ENCODE assay signal across 11 mouse cellular contexts in the genomic region with DNA sequence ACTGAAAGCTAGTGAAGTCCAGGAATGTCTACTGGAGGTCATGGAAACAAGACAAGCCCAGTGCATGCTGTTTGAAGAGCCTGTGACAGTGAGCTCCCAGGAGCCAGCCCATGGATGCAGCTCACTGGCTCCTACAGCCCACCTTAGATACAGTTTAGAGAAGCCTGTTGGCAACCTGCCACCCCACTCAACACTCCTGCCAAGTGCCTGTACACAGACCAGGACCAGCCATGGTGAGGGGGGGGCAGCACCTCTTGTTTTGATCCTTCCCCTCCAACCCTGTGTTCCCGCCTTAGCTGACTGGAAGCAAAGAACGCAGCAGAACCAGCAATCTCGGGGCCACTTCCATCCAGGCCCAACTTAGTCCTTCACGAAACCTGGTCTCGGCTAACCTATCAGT. TPM values are rescaled to one million over a fixed set of nuclear protein-coding genes. Genes with fewer than 3 reads are reported as not detected.
A peak's percentile ranks its signal among the peaks of the same experiment; 100 is the strongest.
DNase-seq lines count a peak whose midpoint lies in the region; ATAC-seq and TF ChIP-seq lines count a peak whose summit lies in the region.
"Had no signal": no experiment of that assay in that cellular context is flagged by ENCODE, and none has a peak within 500 bp of the region (broad histone marks: within the 10 kb centered on the region; RNA-seq: fewer than 3 reads in every experiment).

No protein-coding gene starts in this region.

- WGBS in liver, embryonic 12.5 days (ENCODE audit: insufficient replicate concordance) = 85% methylated on average over 5 of the region's 5 CpGs
- 22% methylated on average over 5 of the region's 5 CpGs for WGBS in heart, postnatal 0 days

- H3K36me3 ChIP-seq in liver, embryonic 12.5 days = peaks cover 71% of the 10 kb centered on the region
- H3K36me3 ChIP-seq in heart, postnatal 0 days (replicated peaks; ENCODE audit: control insufficient read depth, insufficient read depth, low read length) = peaks cover 51% of the 10 kb centered on the region
- H3K36me3 ChIP-seq: forebrain, embryonic 15.5 days had no signal

- DNase-seq in heart, adult 11 months = peak; percentile 91
- no peak for DNase-seq in heart, adult 8-10 months (ENCODE audit: low spot score)
- no peak for DNase-seq in liver
- DNase-seq in cerebellum, adult 9-11 months = peak; percentile 53
- peak; percentile 75 for DNase-seq in heart, postnatal 0 days (ENCODE audit: low spot score)
- no peak for DNase-seq in adrenal gland, postnatal 14 days
- no peak for DNase-seq in layer of hippocampus, adult 8-10 months (ENCODE audit: low spot score in 2 of 2)
- DNase-seq: kidney, adult 9 months had no signal

- no peak overlapping the region for H3K4me3 ChIP-seq in liver, embryonic 12.5 days
- no peak overlapping the region for H3K4me3 ChIP-seq in heart, postnatal 0 days (ENCODE audit: low read depth, low read length)
- H3K4me3 ChIP-seq: forebrain, embryonic 15.5 days had no signal

- H3K27ac ChIP-seq in liver, embryonic 12.5 days = 0 out of 2 replicates have a peak overlapping the region, but pooled peaks have one; percentile 18
- peak overlapping the region; percentile 82 for H3K27ac ChIP-seq in heart, postnatal 0 days (ENCODE audit: low read depth)
- H3K27ac ChIP-seq: forebrain, embryonic 15.5 days had no signal

- no peak for ATAC-seq in liver, embryonic 12.5 days
- ATAC-seq in heart, postnatal 0 days (ENCODE audit: insufficient read depth, low read depth) = peak; percentile 75
- ATAC-seq: forebrain, embryonic 15.5 days had no signal

- no peaks in the 10 kb centered on the region for H3K27me3 ChIP-seq in liver, embryonic 12.5 days (replicated peaks)
- no peaks in the 10 kb centered on the region for H3K27me3 ChIP-seq in heart, postnatal 0 days (ENCODE audit: control insufficient read depth, insufficient read depth, low read length)
- H3K27me3 ChIP-seq: forebrain, embryonic 15.5 days had no signal

- H3K9ac ChIP-seq in liver, embryonic 12.5 days = no peak overlapping the region
- H3K9ac ChIP-seq in heart, postnatal 0 days (replicated peaks; ENCODE audit: low read depth, low read length) = 0 out of 2 replicates have a peak overlapping the region, but pooled peaks have one; percentile 21
- H3K9ac ChIP-seq: forebrain, embryonic 15.5 days had no signal

- no peaks in the 10 kb centered on the region for H3K9me3 ChIP-seq in liver, embryonic 12.5 days (replicated peaks)
- no peaks in the 10 kb centered on the region for H3K9me3 ChIP-seq in heart, postnatal 0 days (replicated peaks; ENCODE audit: control insufficient read depth, low read length)
- H3K9me3 ChIP-seq: forebrain, embryonic 15.5 days had no signal

- TF ChIP-seq CTCF in heart, postnatal 0 days (IDR thresholded peaks at IDR 0.05; ENCODE audit: low read depth) = no peak

- TF ChIP-seq EP300 in heart, postnatal 0 days (IDR thresholded peaks at IDR 0.05; ENCODE audit: low read depth) = 0 out of 2 replicates have a peak, but pooled peaks have one; percentile 48

- H3K4me2 ChIP-seq in liver, embryonic 12.5 days = no peak overlapping the region
- H3K4me2 ChIP-seq in heart, postnatal 0 days (ENCODE audit: low read depth, low read length) = no peak overlapping the region
- H3K4me2 ChIP-seq: forebrain, embryonic 15.5 days had no signal

- peaks cover 74% of the 10 kb centered on the region for H3K4me1 ChIP-seq in liver, embryonic 12.5 days
- H3K4me1 ChIP-seq in heart, postnatal 0 days (ENCODE audit: control insufficient read depth, insufficient read depth) = peaks cover 56% of the 10 kb centered on the region

RNA-seq across cellular contexts. Expression of gene Pnkd, which starts 5.4 kb away (rescaled TPM):
- 100 to 1,000 TPM; 125 to 142 (median 135) TPM for total RNA-seq in heart, adult 8-10 months (2022)
- polyA plus RNA-seq in liver, embryonic 12.5 days (2016; fragmentation: Nextera tagmentation; extraction: Ambion mirVana) = 45.7 and 48.7 TPM in 2 replicates
- total RNA-seq in heart, postnatal 0 days (2014; rRNA removed; ENCODE audit: low replicate concordance) = 221 and 310 TPM in 2 replicates
- 345 and 362 TPM in 2 replicates for polyA plus RNA-seq in heart, postnatal 0 days (2015; fragmentation: Nextera tagmentation; extraction: Ambion mirVana)
- total RNA-seq in adrenal gland, postnatal 14 days (2021) = 111 and 115 TPM in 2 replicates
- total RNA-seq in layer of hippocampus, adult 8-10 months (2022) = 100 to 1,000 TPM; 170 to 190 (median 177) TPM

RNA-seq across cellular contexts. Expression of gene Aamp, which starts 5.6 kb away (rescaled TPM):
- 100 to 1,000 TPM in 2 of 4 experiments, 10 to 100 TPM in 2; 95.4 to 107 (median 99.6) TPM for total RNA-seq in heart, adult 8-10 months (2022)
- 119 and 120 TPM in 2 replicates for polyA plus RNA-seq in liver, embryonic 12.5 days (2016; fragmentation: Nextera tagmentation; extraction: Ambion mirVana)
- total RNA-seq in heart, postnatal 0 days (2014; rRNA removed; ENCODE audit: low replicate concordance) = 125 and 146 TPM in 2 replicates
- 162 and 165 TPM in 2 replicates for polyA plus RNA-seq in heart, postnatal 0 days (2015; fragmentation: Nextera tagmentation; extraction: Ambion mirVana)
- total RNA-seq in adrenal gland, postnatal 14 days (2021) = 155 and 165 TPM in 2 replicates
- 100 to 1,000 TPM; 150 to 159 (median 154) TPM for total RNA-seq in layer of hippocampus, adult 8-10 months (2022)

RNA-seq across cellular contexts. Expression of gene Gpbar1, which starts 11.8 kb away (rescaled TPM):
- not detected for total RNA-seq in heart, adult 8-10 months (2022)
- 1.2 and 1.5 TPM in 2 replicates for polyA plus RNA-seq in liver, embryonic 12.5 days (2016; fragmentation: Nextera tagmentation; extraction: Ambion mirVana)
- 0.27 TPM in 1 of 2 replicates, not detected in the other for total RNA-seq in heart, postnatal 0 days (2014; rRNA removed; ENCODE audit: low replicate concordance)
- polyA plus RNA-seq in heart, postnatal 0 days (2015; fragmentation: Nextera tagmentation; extraction: Ambion mirVana) = 0.22 and 0.33 TPM in 2 replicates
- not detected in 2 replicates for total RNA-seq in adrenal gland, postnatal 14 days (2021)
- not detected for total RNA-seq in layer of hippocampus, adult 8-10 months (2022)
- total RNA-seq: left cerebral cortex, adult 8-10 months had no signal
- polyA plus RNA-seq: forebrain, embryonic 15.5 days had no signal

RNA-seq across cellular contexts. Expression of gene Tmbim1, which starts 15.3 kb away (rescaled TPM):
- 10 to 100 TPM; 40.4 to 45.1 (median 44.2) TPM for total RNA-seq in heart, adult 8-10 months (2022)
- 17.5 and 18.6 TPM in 2 replicates for polyA plus RNA-seq in liver, embryonic 12.5 days (2016; fragmentation: Nextera tagmentation; extraction: Ambion mirVana)
- 55.7 and 100 TPM in 2 replicates for total RNA-seq in heart, postnatal 0 days (2014; rRNA removed; ENCODE audit: low replicate concordance)
- polyA plus RNA-seq in heart, postnatal 0 days (2015; fragmentation: Nextera tagmentation; extraction: Ambion mirVana) = 41.6 and 44.9 TPM in 2 replicates
- 66.7 and 82.3 TPM in 2 replicates for total RNA-seq in adrenal gland, postnatal 14 days (2021)
- 10 to 100 TPM; 24.9 to 37.2 (median 33.3) TPM for total RNA-seq in layer of hippocampus, adult 8-10 months (2022)

RNA-seq across cellular contexts. Expression of gene Arpc2, which starts 54.3 kb away (rescaled TPM):
- 100 to 1,000 TPM; 111 to 149 (median 137) TPM for total RNA-seq in heart, adult 8-10 months (2022)
- 268 and 269 TPM in 2 replicates for polyA plus RNA-seq in liver, embryonic 12.5 days (2016; fragmentation: Nextera tagmentation; extraction: Ambion mirVana)
- total RNA-seq in heart, postnatal 0 days (2014; rRNA removed; ENCODE audit: low replicate concordance) = 149 and 180 TPM in 2 replicates
- 374 and 375 TPM in 2 replicates for polyA plus RNA-seq in heart, postnatal 0 days (2015; fragmentation: Nextera tagmentation; extraction: Ambion mirVana)
- 177 and 194 TPM in 2 replicates for total RNA-seq in adrenal gland, postnatal 14 days (2021)
- total RNA-seq in layer of hippocampus, adult 8-10 months (2022) = 100 to 1,000 TPM; 324 to 350 (median 341) TPM

Comparison
In these comparisons a context has a peak if more than half of its experiments do, and no peak if none do; other contexts are left out.
1. DNase-seq: peak in heart, adult 11 months (single experiment), cerebellum, adult 9-11 months (single experiment) and heart, postnatal 0 days (single experiment); none in heart, adult 8-10 months (single experiment), liver (single experiment), adrenal gland, postnatal 14 days (single experiment) and layer of hippocampus, adult 8-10 months (0 of 2).